In the genomic region with DNA sequence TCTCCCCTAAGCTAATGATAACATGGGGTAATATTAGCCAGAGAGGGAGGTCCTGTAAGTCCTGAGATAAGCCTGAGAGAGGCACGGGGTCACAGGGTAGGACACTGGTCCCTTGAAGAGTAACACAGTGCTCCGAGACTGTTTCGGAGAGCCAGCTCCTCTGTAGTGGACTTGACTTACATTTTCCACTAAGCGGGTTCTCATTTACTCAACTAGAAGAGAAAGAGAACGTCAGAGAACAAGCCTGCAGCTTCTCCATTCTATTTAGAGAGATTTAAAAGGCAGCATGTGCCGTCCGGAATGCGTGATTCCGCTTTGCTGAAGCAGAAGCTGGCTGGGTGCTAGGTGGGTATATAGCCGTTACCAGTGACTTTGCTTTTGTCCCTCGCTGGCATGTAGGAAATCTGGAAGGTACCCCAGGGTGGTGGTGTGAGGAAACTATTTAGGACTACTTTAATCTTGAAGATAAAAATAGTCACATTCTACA, we compare ENCODE assay signal across 23 mouse cellular contexts. TPM values are rescaled to one million over a fixed set of nuclear protein-coding genes. Genes with fewer than 3 reads are reported as not detected.
DNase-seq lines count a peak whose midpoint lies in the region; ATAC-seq and TF ChIP-seq lines count a peak whose summit lies in the region.
"Had no signal": no experiment of that assay in that cellular context is flagged by ENCODE, and none has a peak within 500 bp of the region (broad histone marks: within the 10 kb centered on the region; RNA-seq: fewer than 3 reads in every experiment).

No protein-coding gene starts in this region.

- TF ChIP-seq CTCF in liver, adult 2 months (IDR thresholded peaks at IDR 0.05; ENCODE audit: low read depth, low read length): no peak

- TF ChIP-seq POLR2A in liver, adult 2 months (IDR thresholded peaks at IDR 0.05; ENCODE audit: extremely low read depth, insufficient read depth, low read length): no peak

- peak; percentile 47 for DNase-seq in liver, adult 2 months (ENCODE audit: extremely low read depth, low read depth, low spot score)
- no peak for DNase-seq in liver
- DNase-seq in heart, adult 8-10 months (ENCODE audit: low spot score): peak; percentile 36
- peak; percentile 27 to 45 for DNase-seq in heart, postnatal 14 days
- no peak for DNase-seq in kidney, postnatal 36 days
- DNase-seq in urinary bladder, postnatal 10 days (ENCODE audit: low spot score): no peak
- DNase-seq: adrenal gland, postnatal 36 days; B cell, adult 2 months; cerebellum, adult 11 months; cerebellum, postnatal 10 days; gastrocnemius, postnatal 25 days; lung, postnatal 4 days; right cerebral cortex, postnatal 14 days had no signal

- H3K27ac ChIP-seq in liver, adult 2 months (replicated peaks; ENCODE audit: insufficient read depth, low read depth, low read length): peak overlapping the region; percentile 56
- peak overlapping the region; percentile 93 for H3K27ac ChIP-seq in heart, embryonic 13.5 days (replicated peaks)
- H3K27ac ChIP-seq in hindbrain, embryonic 13.5 days: no peak overlapping the region
- H3K27ac ChIP-seq: embryonic facial prominence, embryonic 10.5 days; forebrain, embryonic 15.5 days; kidney, embryonic 15.5 days; liver, embryonic 14.5 days; midbrain, embryonic 15.5 days; neural tube, embryonic 12.5 days; stomach, postnatal 0 days had no signal

- H3K4me3 ChIP-seq in liver, adult 2 months (ENCODE audit: insufficient read depth, low read depth, low read length): no peak overlapping the region; the same call in 1 of the 2 replicates
- H3K4me3 ChIP-seq in heart, embryonic 13.5 days: peak overlapping the region; percentile 40
- no peak overlapping the region for H3K4me3 ChIP-seq in hindbrain, embryonic 13.5 days
- H3K4me3 ChIP-seq: embryonic facial prominence, embryonic 10.5 days; forebrain, embryonic 15.5 days; kidney, embryonic 15.5 days; midbrain, embryonic 15.5 days; neural tube, embryonic 12.5 days had no signal

- H3K79me2 ChIP-seq in liver, adult 2 months (ENCODE audit: control insufficient read depth, insufficient read depth, low read length): peaks cover 8% of the 10 kb centered on the region

- 65% methylated on average over 11 of the region's 11 CpGs for WGBS in liver, adult 2 months
- WGBS in heart, embryonic 13.5 days: 34% methylated on average over 11 of the region's 11 CpGs
- WGBS in hindbrain, embryonic 13.5 days: 90% methylated on average over 11 of the region's 11 CpGs

- H3K4me1 ChIP-seq in liver, adult 2 months (ENCODE audit: control insufficient read depth, insufficient read depth, low read length): peaks cover 30% of the 10 kb centered on the region
- peaks cover 35% of the 10 kb centered on the region for H3K4me1 ChIP-seq in heart, embryonic 13.5 days
- H3K4me1 ChIP-seq in hindbrain, embryonic 13.5 days (replicated peaks): no peaks in the 10 kb centered on the region
- H3K4me1 ChIP-seq: embryonic facial prominence, embryonic 10.5 days; kidney, embryonic 15.5 days; midbrain, embryonic 15.5 days; neural tube, embryonic 12.5 days had no signal

- ATAC-seq in heart, embryonic 13.5 days (ENCODE audit: extremely low read depth, insufficient number of reproducible peaks, low FRiP score, low TSS enrichment): peak; percentile 37; the same call in 1 of the 2 replicates
- no peak for ATAC-seq in hindbrain, embryonic 13.5 days (ENCODE audit: low FRiP score)
- ATAC-seq: forebrain, embryonic 15.5 days; intestine, postnatal 0 days; midbrain, embryonic 15.5 days had no signal

- no peaks in the 10 kb centered on the region for H3K27me3 ChIP-seq in liver, adult 2 months (ENCODE audit: control insufficient read depth, insufficient read depth, low read length)
- no peaks in the 10 kb centered on the region for H3K27me3 ChIP-seq in heart, embryonic 13.5 days (replicated peaks)
- no peaks in the 10 kb centered on the region for H3K27me3 ChIP-seq in hindbrain, embryonic 13.5 days
- H3K27me3 ChIP-seq: forebrain, embryonic 15.5 days; kidney, embryonic 15.5 days; midbrain, embryonic 15.5 days; neural tube, embryonic 12.5 days had no signal

- H3K36me3 ChIP-seq in liver, adult 2 months (ENCODE audit: control insufficient read depth, insufficient read depth, low read length): peaks cover 7% of the 10 kb centered on the region
- H3K36me3 ChIP-seq in heart, embryonic 13.5 days: no peaks in the 10 kb centered on the region
- no peaks in the 10 kb centered on the region for H3K36me3 ChIP-seq in hindbrain, embryonic 13.5 days
- H3K36me3 ChIP-seq: embryonic facial prominence, embryonic 10.5 days; forebrain, embryonic 15.5 days; kidney, embryonic 15.5 days; midbrain, embryonic 15.5 days; neural tube, embryonic 12.5 days had no signal

- peak overlapping the region; percentile 63 for H3K4me2 ChIP-seq in heart, embryonic 13.5 days
- H3K4me2 ChIP-seq in hindbrain, embryonic 13.5 days: no peak overlapping the region
- H3K4me2 ChIP-seq: forebrain, embryonic 15.5 days; kidney, embryonic 15.5 days; midbrain, embryonic 15.5 days; neural tube, embryonic 12.5 days had no signal

- intact Hi-C loops in heart, postnatal 14 days (cut with DNase I): no loop called here

- peak overlapping the region; percentile 69 for H3K9ac ChIP-seq in liver, adult 2 months (ENCODE audit: low read depth, low read length)
- H3K9ac ChIP-seq in heart, embryonic 13.5 days: peak overlapping the region; percentile 67
- no peak overlapping the region for H3K9ac ChIP-seq in hindbrain, embryonic 13.5 days
- H3K9ac ChIP-seq: forebrain, embryonic 15.5 days; kidney, embryonic 15.5 days; liver, embryonic 14.5 days; midbrain, embryonic 15.5 days; neural tube, embryonic 12.5 days had no signal

- H3K9me3 ChIP-seq in heart, embryonic 13.5 days: no peaks in the 10 kb centered on the region
- H3K9me3 ChIP-seq in hindbrain, embryonic 13.5 days: no peaks in the 10 kb centered on the region
- H3K9me3 ChIP-seq: embryonic facial prominence, embryonic 10.5 days; forebrain, embryonic 15.5 days; kidney, embryonic 15.5 days; midbrain, embryonic 15.5 days; neural tube, embryonic 12.5 days had no signal

RNA-seq across cellular contexts. Expression of gene Agtr1a, which starts 9.2 kb away (rescaled TPM):
- total RNA-seq in liver, adult 2 months (2014; rRNA removed): 45.2 and 55.2 TPM in 2 replicates
- 86.5 and 95.1 TPM in 2 replicates for polyA plus RNA-seq in liver, adult 2 months (2012; rRNA removed)
- total RNA-seq in heart, adult 8-10 months (2022): 10 to 100 TPM; 53.4 to 63.8 (median 55.9) TPM
- 9.2 TPM in 2 replicates for polyA plus RNA-seq in heart, embryonic 13.5 days (2015; fragmentation: Nextera tagmentation; extraction: Ambion mirVana)
- total RNA-seq in heart, postnatal 14 days (2021): 10 to 100 TPM; 39.3 to 42.2 TPM
- polyA plus RNA-seq in hindbrain, embryonic 13.5 days (2015; fragmentation: Nextera tagmentation; extraction: Ambion mirVana): 0.40 and 1.3 TPM in 2 replicates

Comparison
In these comparisons a context has a peak if more than half of its experiments do, and no peak if none do; other contexts are left out.
1. DNase-seq: peak in liver, adult 2 months (single experiment), heart, adult 8-10 months (single experiment) and heart, postnatal 14 days (2 of 2); none in liver (single experiment), kidney, postnatal 36 days (0 of 2) and urinary bladder, postnatal 10 days (single experiment).